Mouse (Mus musculus) midbrain, postnatal 0 days (tissue): ENCODE results near the gene Ppil4. TPM values are rescaled to one million over a fixed set of nuclear protein-coding genes. Genes with fewer than 3 reads are reported as not detected.

Experiments used
- ATAC-seq: fragments of 200-750 bp; cut with Nextera tagmentation; 2 replicates; pipeline ENCODE4 v1.8.0; 2017; ENCODE audit warnings: moderate number of reproducible peaks, mild to moderate bottlenecking, moderate TSS enrichment, moderate library complexity; ENCODE audit not compliant: low FRiP score
- DNase-seq: peaks from one replicate; pipeline ENCODE4 v3.0.0-alpha.2; 2015; ENCODE audit warnings: low spot score
- H3K27ac ChIP-seq: fragments of 300-500 bp; sonication (generic); 2 replicates; pipeline ENCODE4 v1.5.1; 2014; ENCODE audit warnings: low read depth, mild to moderate bottlenecking, low read length, mixed read lengths
- H3K27me3 ChIP-seq: fragments of 300-500 bp; sonication (generic); 2 replicates; pipeline ENCODE4 v1.6.1; 2014; ENCODE audit warnings: low read length, control low read depth, mixed read lengths; ENCODE audit not compliant: insufficient read depth
- H3K36me3 ChIP-seq: fragments of 300-500 bp; sonication (generic); 2 replicates; pipeline ENCODE4 v1.6.1; 2014; ENCODE audit warnings: low read length, control low read depth, mixed read lengths; ENCODE audit not compliant: insufficient read depth
- H3K4me1 ChIP-seq: fragments of 300-500 bp; sonication (generic); 2 replicates; pipeline ENCODE4 v1.6.1; 2014; ENCODE audit warnings: mild to moderate bottlenecking, control low read depth, antibody characterized with exemption, low read length, mixed read lengths; ENCODE audit not compliant: insufficient read depth
- H3K4me2 ChIP-seq: fragments of 300-500 bp; sonication (generic); 2 replicates; pipeline ENCODE4 v1.6.1; 2014; ENCODE audit warnings: low read depth, mild to moderate bottlenecking, low read length, mixed read lengths; ENCODE audit not compliant: poor library complexity, severe bottlenecking
- H3K4me3 ChIP-seq: fragments of 300-500 bp; sonication (generic); 2 replicates; pipeline ENCODE4 v1.5.1; 2014; ENCODE audit warnings: low read depth, mild to moderate bottlenecking, low read length, moderate library complexity
- H3K9ac ChIP-seq: fragments of 300-500 bp; sonication (generic); replicated peaks from 2 replicates; pipeline ENCODE4 v1.6.1; 2014; ENCODE audit warnings: mild to moderate bottlenecking, low read length, moderate library complexity, mixed read lengths; ENCODE audit not compliant: poor library complexity, severe bottlenecking
- H3K9me3 ChIP-seq: fragments of 300-500 bp; sonication (generic); 2 replicates; pipeline ENCODE4 v1.6.1; 2016; ENCODE audit warnings: low read length, control low read depth
- CTCF ChIP-seq: IDR thresholded peaks from 2 replicates; pipeline ENCODE4 v1.5.1; 2016; ENCODE audit warnings: antibody characterized with exemption, mild to moderate bottlenecking
- WGBS: fragments of 180-500 bp; shearing (Covaris S2); extraction: QIAGEN DNeasy Blood & Tissue Kit; methylation state at CpG from one replicate; pipeline ENCODE4 v1.1.7; 2014; 5-methylcytosine and 5-hydroxymethylcytosine counted together
- polyA plus RNA-seq: library from polyadenylated mRNA; unstranded; fragments of >200 nt; fragmentation: Nextera tagmentation; extraction: Ambion mirVana; gene quantifications from 2 replicates; pipeline ENCODE4 v1.2.1, GENCODE M21; 2015
- total RNA-seq: library from RNA; depleted of rRNA; stranded (reverse); fragments of >200 nt; gene quantifications from 2 replicates; pipeline ENCODE4 v1.2.3, GENCODE M21; 2014

Ppil4 gene
- total and polyA plus RNA-seq, 2 experiments from 2014 or later: 30.6 to 50.6 TPM

DNA sequence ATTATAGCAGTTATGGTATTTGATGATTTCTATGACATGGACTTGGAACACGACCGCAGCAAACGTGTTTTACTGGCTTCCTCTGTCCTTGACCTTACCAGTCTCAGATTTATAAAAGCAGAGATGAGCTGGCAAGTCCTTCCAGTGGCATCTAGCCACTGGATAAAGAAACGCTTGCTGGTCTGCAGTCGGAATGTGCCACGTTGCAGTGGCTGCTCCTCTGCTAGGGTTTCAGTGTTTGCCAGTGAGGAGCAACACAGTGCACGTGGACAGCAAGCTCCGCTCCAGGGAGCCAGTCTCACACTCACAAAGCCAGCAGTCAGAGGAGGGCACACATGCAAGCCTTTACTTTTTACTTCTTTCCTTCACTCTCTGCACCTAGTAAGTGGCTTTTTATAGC lies 17.3 kb upstream of the Ppil4 start:
- no peak overlapping the region for H3K4me3 ChIP-seq
- 92% methylated on average over 8 of the region's 8 CpGs for WGBS
- TF ChIP-seq CTCF: no peak
- ATAC-seq (no peak), DNase-seq (no peak)
- no peaks in the 10 kb centered on the region for H3K27me3 ChIP-seq
- no peaks in the 10 kb centered on the region for H3K4me1 ChIP-seq
- no peak overlapping the region for H3K4me2 ChIP-seq
- H3K27ac ChIP-seq: no peak overlapping the region
- H3K9ac ChIP-seq: no peak overlapping the region
- H3K9me3 ChIP-seq: no peaks in the 10 kb centered on the region
- peaks cover 30% of the 10 kb centered on the region for H3K36me3 ChIP-seq

GRCm38 (mm10) chr10:7778361-7778760 lies 14.3 kb upstream of the Ppil4 start:
- ATAC-seq: no peak
- Histone ChIP-seq H3K9me3 (no peaks in the 10 kb centered on the region), H3K4me3 (no peak overlapping the region), H3K9ac (no peak overlapping the region), H3K27ac (no peak overlapping the region), H3K36me3 (peaks cover 16% of the 10 kb centered on the region), H3K4me1 (no peaks in the 10 kb centered on the region), H3K4me2 (no peak overlapping the region), H3K27me3 (no peaks in the 10 kb centered on the region)
- no peak for DNase-seq
- TF ChIP-seq CTCF: no peak
- WGBS: 95% methylated on average over 3 of the region's 3 CpGs

DNA sequence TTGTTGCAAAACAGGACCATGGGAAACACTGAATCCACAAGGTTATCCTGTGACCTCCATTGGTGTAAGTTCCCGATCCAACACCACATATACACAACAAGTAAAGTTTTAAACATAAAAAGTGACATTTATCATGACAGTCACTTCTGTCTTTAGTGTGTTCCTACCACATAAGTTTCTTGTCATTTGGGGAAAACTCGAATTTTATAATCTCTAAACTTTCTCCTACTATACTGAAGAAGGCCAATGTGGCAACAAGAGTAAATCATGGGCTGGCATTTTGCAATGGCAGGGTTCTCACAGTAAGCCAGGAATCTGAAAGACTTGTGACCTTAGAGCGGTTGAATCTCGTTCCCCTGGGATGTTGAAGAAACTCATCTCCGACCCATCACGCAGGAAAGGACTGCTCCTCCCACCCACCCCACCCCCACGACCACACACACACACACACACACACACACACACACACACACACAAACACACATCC lies 12.9 kb upstream of the Ppil4 start:
- DNase-seq: peak; percentile 12
- TF ChIP-seq CTCF: no peak
- Histone ChIP-seq H3K27ac (no peak overlapping the region), H3K9me3 (no peaks in the 10 kb centered on the region), H3K4me1 (no peaks in the 10 kb centered on the region), H3K36me3 (peaks cover 6% of the 10 kb centered on the region), H3K27me3 (no peaks in the 10 kb centered on the region), H3K4me2 (peak overlapping the region; percentile 55), H3K4me3 (peak overlapping the region; percentile 97), H3K9ac (peak overlapping the region; percentile 97; the same call in 1 of the 2 replicates)
- no peak for ATAC-seq
- WGBS: 20% methylated on average over 7 of the region's 7 CpGs

GRCm38 (mm10) chr10:7780238-7781176 lies 12.2 kb upstream of the Ppil4 start:
- Histone ChIP-seq H3K36me3 (peaks cover 5% of the 10 kb centered on the region; the same call in 1 of the 2 replicates), H3K9me3 (no peaks in the 10 kb centered on the region), H3K4me1 (no peaks in the 10 kb centered on the region), H3K27me3 (no peaks in the 10 kb centered on the region), H3K4me3 (peak overlapping the region; percentile 97), H3K4me2 (peak overlapping the region; percentile 55), H3K27ac (peak overlapping the region; percentile 72), H3K9ac (peak overlapping the region; percentile 97)
- DNase-seq (peak; percentile 92), ATAC-seq (peak; percentile 91)
- no peak for TF ChIP-seq CTCF
- under 1% methylated on average over 54 of the region's 77 CpGs for WGBS

- Histone ChIP-seq H3K4me2 (peak overlapping the region; percentile 55), H3K27ac (no peak overlapping the region; the same call in 1 of the 2 replicates), H3K27me3 (no peaks in the 10 kb centered on the region), H3K4me1 (no peaks in the 10 kb centered on the region), H3K9me3 (no peaks in the 10 kb centered on the region), H3K36me3 (peaks cover 5% of the 10 kb centered on the region; the same call in 1 of the 2 replicates), H3K4me3 (peak overlapping the region; percentile 97), H3K9ac (peak overlapping the region; percentile 97; the same call in 1 of the 2 replicates)
- WGBS: 57% methylated on average over 3 of the region's 3 CpGs
- ATAC-seq (no peak; the same call in 1 of the 2 replicates), DNase-seq (no peak)
- no peak for TF ChIP-seq CTCF
Measured at GRCm38 (mm10) chr10:7781214-7781613, 11.5 kb upstream of the Ppil4 start.

GRCm38 (mm10) chr10:7787319-7787718 lies 5.4 kb upstream of the Ppil4 start:
- WGBS: 67% methylated on average over 2 of the region's 2 CpGs

More at GRCm38 (mm10) chr10:7787319-7787718, 5.4 kb upstream of the Ppil4 start:
- Histone ChIP-seq H3K27ac (no peak overlapping the region), H3K4me2 (no peak overlapping the region), H3K9me3 (no peaks in the 10 kb centered on the region), H3K36me3 (no peaks in the 10 kb centered on the region), H3K9ac (no peak overlapping the region), H3K4me3 (no peak overlapping the region), H3K27me3 (no peaks in the 10 kb centered on the region), H3K4me1 (no peaks in the 10 kb centered on the region)
- no peak for TF ChIP-seq CTCF
- ATAC-seq (no peak), DNase-seq (no peak)
